Comparison of ENCODE assay signal across 31 mouse cellular contexts in genomic region chr8:15470561-15470960, GRCm38 (mm10).
"Had no signal": no experiment of that assay in that cellular context is flagged by ENCODE, and none has a peak within 500 bp of the region (broad histone marks: within the 10 kb centered on the region; RNA-seq: fewer than 3 reads in every experiment).

No protein-coding gene starts in this region.

- H3K36me3 ChIP-seq: limb, embryonic 10.5 days; limb, embryonic 12.5 days; limb, embryonic 13.5 days; limb, embryonic 15.5 days; liver, embryonic 12.5 days; liver, embryonic 13.5 days; liver, embryonic 15.5 days; lung, embryonic 15.5 days; midbrain, embryonic 10.5 days; midbrain, embryonic 12.5 days; midbrain, embryonic 13.5 days; neural tube, embryonic 12.5 days had no signal

- H3K4me1 ChIP-seq: limb, embryonic 10.5 days; limb, embryonic 12.5 days; limb, embryonic 13.5 days; limb, embryonic 15.5 days; liver, embryonic 12.5 days; liver, embryonic 13.5 days; liver, embryonic 15.5 days; lung, embryonic 15.5 days; megakaryocyte, embryonic 14.5 days; midbrain, embryonic 10.5 days; midbrain, embryonic 12.5 days; midbrain, embryonic 13.5 days; neural tube, embryonic 12.5 days had no signal

- DNase-seq: left cerebral cortex, postnatal 4 days; liver; liver, embryonic 13.5 days; liver, postnatal 0 days; lung, adult 18-20 months; lung, adult 2 months; lung, embryonic 14.5 days; lung, postnatal 10 days; lung, postnatal 14 days; lung, postnatal 36 days; lung, postnatal 4 days; midbrain, embryonic 14.5 days had no signal

- ATAC-seq: liver, embryonic 12.5 days; liver, postnatal 0 days; lung, postnatal 0 days; midbrain, embryonic 13.5 days; midbrain, embryonic 16.5 days had no signal

- H3K27me3 ChIP-seq: limb, embryonic 12.5 days; limb, embryonic 13.5 days; limb, embryonic 15.5 days; liver, embryonic 12.5 days; liver, embryonic 13.5 days; liver, embryonic 15.5 days; lung, embryonic 15.5 days; megakaryocyte, embryonic 14.5 days; midbrain, embryonic 12.5 days; midbrain, embryonic 13.5 days; neural tube, embryonic 12.5 days had no signal

- H3K27ac ChIP-seq: left cerebral cortex, adult 2 months; limb, embryonic 10.5 days; limb, embryonic 12.5 days; limb, embryonic 13.5 days; limb, embryonic 15.5 days; liver, embryonic 12.5 days; liver, embryonic 13.5 days; liver, embryonic 14.5 days; liver, embryonic 15.5 days; lung, embryonic 15.5 days; macrophage; midbrain, embryonic 10.5 days; midbrain, embryonic 12.5 days; midbrain, embryonic 13.5 days; neural tube, embryonic 12.5 days had no signal

- H3K4me3 ChIP-seq: left cerebral cortex, adult 2 months; limb, embryonic 10.5 days; limb, embryonic 12.5 days; limb, embryonic 13.5 days; limb, embryonic 15.5 days; liver, embryonic 12.5 days; liver, embryonic 13.5 days; liver, embryonic 15.5 days; lung, embryonic 15.5 days; megakaryocyte, embryonic 14.5 days; midbrain, embryonic 10.5 days; midbrain, embryonic 12.5 days; midbrain, embryonic 13.5 days; myocyte; neural tube, embryonic 12.5 days had no signal

- H3K9me3 ChIP-seq: limb, embryonic 10.5 days; limb, embryonic 12.5 days; limb, embryonic 13.5 days; limb, embryonic 15.5 days; liver, embryonic 15.5 days; lung, embryonic 15.5 days; midbrain, embryonic 10.5 days; midbrain, embryonic 12.5 days; midbrain, embryonic 13.5 days; neural tube, embryonic 12.5 days had no signal

- H3K4me2 ChIP-seq: limb, embryonic 12.5 days; limb, embryonic 13.5 days; limb, embryonic 15.5 days; liver, embryonic 11.5 days; liver, embryonic 12.5 days; liver, embryonic 13.5 days; liver, embryonic 15.5 days; lung, embryonic 14.5 days; lung, embryonic 15.5 days; midbrain, embryonic 12.5 days; midbrain, embryonic 13.5 days; neural tube, embryonic 12.5 days had no signal

- H3K9ac ChIP-seq: limb, embryonic 12.5 days; limb, embryonic 13.5 days; limb, embryonic 15.5 days; liver, embryonic 12.5 days; liver, embryonic 13.5 days; liver, embryonic 14.5 days; liver, embryonic 15.5 days; liver, postnatal 0 days; lung, embryonic 14.5 days; lung, embryonic 15.5 days; midbrain, embryonic 12.5 days; midbrain, embryonic 13.5 days; neural tube, embryonic 12.5 days had no signal
